Mouse (Mus musculus) MEL (cell line): ENCODE measurements around the gene Pigl. TPM values are rescaled to one million over a fixed set of nuclear protein-coding genes. Genes with fewer than 3 reads are reported as not detected.

Experiments used
- DNase-seq: peaks from one replicate; pipeline ENCODE4 v3.0.0; 2011; ENCODE audit warnings: low read depth, low spot score
- H3K27ac ChIP-seq: 2 replicates; pipeline ENCODE4 v1.5.1; 2012; ENCODE audit warnings: low read depth, mild to moderate bottlenecking, control low read depth, low read length, moderate library complexity; ENCODE audit not compliant: control insufficient read depth
- H3K27me3 ChIP-seq, 2 experiments: fragments of 150-350 bp in 1 of 2; sonication (generic) in 1 of 2; 2 replicates each; pipeline ENCODE4 v1.6.1; 2012; ENCODE audit warnings: low read length in 2 of 2, mild to moderate bottlenecking in 2 of 2, improper control_type of control experiment in 1 of 2, moderate library complexity in 1 of 2; ENCODE audit not compliant: insufficient read depth in 2 of 2, control insufficient read depth in 1 of 2
- H3K36me3 ChIP-seq, 2 experiments: 2 replicates each; pipeline ENCODE4 v1.6.1; 2012 to 2014; ENCODE audit warnings: low read length in 2 of 2, improper control_type of control experiment in 1 of 2, inconsistent platforms in 1 of 2, mild to moderate bottlenecking in 1 of 2; ENCODE audit not compliant: insufficient read depth in 2 of 2, control insufficient read depth in 1 of 2
- H3K4me1 ChIP-seq, 2 experiments: fragments of 150-350 bp in 1 of 2; sonication (generic) in 1 of 2; 2 replicates each; pipeline ENCODE4 v1.6.1; 2012; ENCODE audit warnings: low read length in 2 of 2, improper control_type of control experiment in 1 of 2, mild to moderate bottlenecking in 1 of 2; ENCODE audit not compliant: insufficient read depth in 2 of 2, control insufficient read depth in 1 of 2
- H3K4me3 ChIP-seq, 2 experiments: fragments of 150-350 bp in 1 of 2; sonication (generic) in 1 of 2; 2 replicates each; pipeline ENCODE4 v1.5.1; 2012; ENCODE audit warnings: low read depth in 2 of 2, low read length in 2 of 2, mild to moderate bottlenecking in 2 of 2, moderate library complexity in 2 of 2, control low read depth in 1 of 2, improper control_type of control experiment in 1 of 2; ENCODE audit not compliant: control insufficient read depth in 1 of 2, insufficient read depth in 1 of 2
- H3K79me2 ChIP-seq: 2 replicates; pipeline ENCODE4 v1.6.1; 2012; ENCODE audit warnings: mild to moderate bottlenecking, low read length, moderate library complexity; ENCODE audit not compliant: control insufficient read depth, poor library complexity, insufficient read depth
- H3K9ac ChIP-seq: 2 replicates; pipeline ENCODE4 v1.6.1; 2012; ENCODE audit warnings: low read depth, mild to moderate bottlenecking, control low read depth, low read length, moderate library complexity; ENCODE audit not compliant: control insufficient read depth, poor library complexity, severe bottlenecking
- H3K9me3 ChIP-seq: fragments of 150-350 bp; sonication (generic); replicated peaks from 2 replicates; pipeline ENCODE4 v1.6.1; 2012; ENCODE audit warnings: mild to moderate bottlenecking, low read length, improper control_type of control experiment, moderate library complexity; ENCODE audit not compliant: insufficient read depth
- BHLHE40 ChIP-seq: IDR thresholded peaks from 2 replicates; pipeline ENCODE4 v1.6.1; 2012; ENCODE audit warnings: low read depth, mild to moderate bottlenecking, inconsistent platforms, low read length, improper control_type of control experiment, borderline replicate concordance
- CHD1 ChIP-seq: IDR thresholded peaks from 2 replicates; pipeline ENCODE4 v1.6.1; 2012; ENCODE audit warnings: low read depth, mild to moderate bottlenecking, inconsistent platforms, low read length, improper control_type of control experiment
- CHD2 ChIP-seq: IDR thresholded peaks from 2 replicates; pipeline ENCODE4 v1.6.1; 2011; ENCODE audit warnings: low read length, improper control_type of control experiment
- CTCF ChIP-seq, 3 experiments: IDR thresholded peaks in 2 of 3; conservative IDR thresholded peaks in 1 of 3; 2 replicates each; pipeline ENCODE4 v1.5.1; 2011 to 2012; ENCODE audit warnings: low read length in 3 of 3, low read depth in 2 of 3, mild to moderate bottlenecking in 2 of 3, improper control_type of control experiment in 1 of 3, inconsistent platforms in 1 of 3, mixed read lengths in 1 of 3, moderate library complexity in 1 of 3; ENCODE audit not compliant: control insufficient read depth in 1 of 3, insufficient read depth in 1 of 3, poor library complexity in 1 of 3, severe bottlenecking in 1 of 3
- E2F4 ChIP-seq: IDR thresholded peaks from 2 replicates; pipeline ENCODE4 v1.6.1; 2011; ENCODE audit warnings: low read depth, low read length, improper control_type of control experiment, borderline replicate concordance
- ELF1 ChIP-seq: IDR thresholded peaks from 2 replicates; pipeline ENCODE4 v1.6.1; 2014; ENCODE audit warnings: low read depth, mild to moderate bottlenecking, inconsistent platforms, low read length, improper control_type of control experiment, moderate library complexity
- EP300 ChIP-seq, 2 experiments: IDR thresholded peaks; 2 replicates each; pipeline ENCODE4 v1.6.1; 2011; ENCODE audit warnings: improper control_type of control experiment in 2 of 2, low read length in 2 of 2, low read depth in 1 of 2, mild to moderate bottlenecking in 1 of 2
- ETS1 ChIP-seq: IDR thresholded peaks from 2 replicates; pipeline ENCODE4 v1.6.1; 2012; ENCODE audit warnings: low read depth, mild to moderate bottlenecking, inconsistent platforms, low read length, improper control_type of control experiment, moderate library complexity
- GABPA ChIP-seq: IDR thresholded peaks from 2 replicates; pipeline ENCODE4 v1.6.1; 2012; ENCODE audit warnings: low read depth, mild to moderate bottlenecking, inconsistent platforms, low read length, improper control_type of control experiment, moderate library complexity
- GATA1 ChIP-seq: IDR thresholded peaks from 2 replicates; pipeline ENCODE4 v1.6.1; 2011; ENCODE audit warnings: low read depth, low read length, improper control_type of control experiment
- HCFC1 ChIP-seq: IDR thresholded peaks from 2 replicates; pipeline ENCODE4 v1.6.1; 2012; ENCODE audit warnings: low read depth, mild to moderate bottlenecking, inconsistent platforms, low read length, improper control_type of control experiment, moderate library complexity
- JUND ChIP-seq: IDR thresholded peaks from 2 replicates; pipeline ENCODE4 v1.6.1; 2011; ENCODE audit warnings: low read depth, mild to moderate bottlenecking, improper control_type of control experiment, low read length
- KAT2A ChIP-seq: conservative IDR thresholded peaks from 2 replicates; pipeline ENCODE4 v1.6.1; 2012; ENCODE audit warnings: low read depth, low read length, improper control_type of control experiment, inconsistent platforms
- MAFK ChIP-seq: IDR thresholded peaks from 2 replicates; pipeline ENCODE4 v1.6.1; 2011; ENCODE audit warnings: low read depth, mild to moderate bottlenecking, low read length, improper control_type of control experiment, borderline replicate concordance
- MAX ChIP-seq: IDR thresholded peaks from 2 replicates; pipeline ENCODE4 v1.6.1; 2011; ENCODE audit warnings: low read length, improper control_type of control experiment
- MAZ ChIP-seq: IDR thresholded peaks from 2 replicates; pipeline ENCODE4 v1.6.1; 2012; ENCODE audit warnings: low read depth, mild to moderate bottlenecking, inconsistent platforms, low read length, improper control_type of control experiment
- MEF2A ChIP-seq: IDR thresholded peaks from 2 replicates; pipeline ENCODE4 v1.6.1; 2014; ENCODE audit warnings: low read depth, mild to moderate bottlenecking, inconsistent platforms, low read length, improper control_type of control experiment; ENCODE audit not compliant: poor library complexity, insufficient replicate concordance, severe bottlenecking; ENCODE audit errors: extremely low read depth
- MXI1 ChIP-seq: IDR thresholded peaks from 2 replicates; pipeline ENCODE4 v1.6.1; 2011; ENCODE audit warnings: mild to moderate bottlenecking, low read depth, low read length, improper control_type of control experiment
- MYC ChIP-seq: IDR thresholded peaks from 2 replicates; pipeline ENCODE4 v1.6.1; 2011; ENCODE audit warnings: low read depth, mild to moderate bottlenecking, low read length, improper control_type of control experiment, moderate library complexity
- NELFE ChIP-seq: IDR thresholded peaks from 2 replicates; pipeline ENCODE4 v1.6.1; 2011; ENCODE audit warnings: low read depth, low read length, improper control_type of control experiment
- NRF1 ChIP-seq: IDR thresholded peaks from 2 replicates; pipeline ENCODE4 v1.6.1; 2014; ENCODE audit warnings: low read depth, mild to moderate bottlenecking, inconsistent platforms, low read length, improper control_type of control experiment, moderate library complexity; ENCODE audit not compliant: poor library complexity, insufficient read depth, severe bottlenecking
- POLR2A ChIP-seq, 2 experiments: IDR thresholded peaks; 2 replicates each; pipeline ENCODE4 v1.6.1; 2011 to 2012; ENCODE audit warnings: low read length in 2 of 2, mild to moderate bottlenecking in 2 of 2, control low read depth in 1 of 2, improper control_type of control experiment in 1 of 2, low read depth in 1 of 2, moderate library complexity in 1 of 2; ENCODE audit not compliant: control insufficient read depth in 1 of 2, insufficient read depth in 1 of 2, poor library complexity in 1 of 2
- POLR2AphosphoS2 ChIP-seq: IDR thresholded peaks from 2 replicates; pipeline ENCODE4 v1.6.1; 2011; ENCODE audit warnings: low read length, improper control_type of control experiment
- RCOR1 ChIP-seq: IDR thresholded peaks from 2 replicates; pipeline ENCODE4 v1.6.1; 2012; ENCODE audit warnings: low read depth, mild to moderate bottlenecking, inconsistent platforms, low read length, improper control_type of control experiment
- SIN3A ChIP-seq: IDR thresholded peaks from 2 replicates; pipeline ENCODE4 v1.6.1; 2012; ENCODE audit warnings: low read length, improper control_type of control experiment, inconsistent platforms
- TAL1 ChIP-seq: IDR thresholded peaks from 2 replicates; pipeline ENCODE4 v1.6.1; 2012; ENCODE audit warnings: mild to moderate bottlenecking, inconsistent platforms, low read length, moderate library complexity, mixed read lengths
- TBP ChIP-seq: IDR thresholded peaks from 2 replicates; pipeline ENCODE4 v1.8.0; 2011; ENCODE audit warnings: low read depth, low read length, improper control_type of control experiment
- TCF12 ChIP-seq: IDR thresholded peaks from 2 replicates; pipeline ENCODE4 v1.6.1; 2014; ENCODE audit warnings: low read depth, mild to moderate bottlenecking, inconsistent platforms, low read length, improper control_type of control experiment, moderate library complexity
- UBTF ChIP-seq: IDR thresholded peaks from 2 replicates; pipeline ENCODE4 v1.6.1; 2012; ENCODE audit warnings: low read depth, mild to moderate bottlenecking, inconsistent platforms, low read length, improper control_type of control experiment, moderate library complexity, borderline replicate concordance; ENCODE audit not compliant: insufficient read depth
- USF1 ChIP-seq: IDR thresholded peaks from 2 replicates; pipeline ENCODE4 v1.6.1; 2014; ENCODE audit warnings: low read depth, mild to moderate bottlenecking, inconsistent platforms, low read length, improper control_type of control experiment, moderate library complexity
- USF2 ChIP-seq, 2 experiments: IDR thresholded peaks; 2 replicates each; pipeline ENCODE4 v1.6.1; 2011 to 2012; ENCODE audit warnings: improper control_type of control experiment in 2 of 2, low read length in 2 of 2, borderline replicate concordance in 1 of 2, inconsistent platforms in 1 of 2, low read depth in 1 of 2, mild to moderate bottlenecking in 1 of 2; ENCODE audit not compliant: insufficient read depth in 1 of 2
- ZNF384 ChIP-seq: IDR thresholded peaks from 2 replicates; pipeline ENCODE4 v1.6.1; 2012; ENCODE audit warnings: low read depth, mild to moderate bottlenecking, inconsistent platforms, low read length, improper control_type of control experiment
- polyA plus RNA-seq, 2 experiments: library from polyadenylated mRNA; stranded (reverse) in 1 of 2; unstranded in 1 of 2; fragments of >175 nt in 1 of 2; fragments of >200 nt in 1 of 2; gene quantifications; 2 replicates each; pipeline versions ENCODE4 v1.2.1 to v1.2.4; 2012; ENCODE audit warnings: low replicate concordance in 2 of 2, low read depth in 1 of 2; ENCODE audit not compliant: insufficient read length in 2 of 2, insufficient read depth in 1 of 2, missing spikeins in 1 of 2
- total RNA-seq: library from RNA; depleted of rRNA; stranded (reverse); fragments of 300-350 nt; gene quantifications from 2 replicates; pipeline ENCODE4 v1.2.3, GENCODE M21; 2012; rRNA removed

The Pigl gene
- 1.6 and 2.0 TPM in 2 replicates for total RNA-seq
- 1 to 10 TPM in 1 of 2 experiments, not detected in 1; 4.1 TPM for polyA plus RNA-seq

GRCm38 (mm10) chr11:62458276-62458724, at the start of gene Pigl, which contains the start of gene Ncor1:
Gene Pigl (plus strand): TSS chr11:62458460.
Gene Ncor1 (minus strand): TSS chr11:62458541.
- Histone ChIP-seq H3K9ac (peak within 1 kb of the TSS; percentile 98), H3K9me3 (no peaks in the 10 kb centered on the region), H3K36me3 (peaks cover 3 to 27% of the 10 kb centered on the region in 2 experiments), H3K27ac (peak within 1 kb of the TSS; percentile 97), H3K4me3 (peak within 1 kb of the TSS; percentile 89 to 90), H3K27me3 (no peaks in the 10 kb centered on the region), H3K4me1 (peaks cover 17 to 19% of the 10 kb centered on the region in 2 experiments), H3K79me2 (peaks cover 51% of the 10 kb centered on the region)
- TF ChIP-seq GABPA (no peak), CHD2 (no peak), CTCF (IDR thresholded peaks at IDR 0.05 in 2 of 3, conservative IDR thresholded peaks at IDR 0.05 in 1 of 3; ENCODE audit: control insufficient read depth in 1 of 3, insufficient read depth in 1 of 3, low read depth in 2 of 3, low read length in 3 of 3, poor library complexity in 1 of 3, severe bottlenecking in 1 of 3) (no peak), JUND (no peak), ELF1 (no peak; the same call in 1 of the 2 replicates), MXI1 (peak; percentile 87), ZNF384 (no peak), TAL1 (no peak), RCOR1 (peak; percentile 6), BHLHE40 (no peak), TCF12 (peak; percentile 69), UBTF (peak; percentile 99), ETS1 (peak; percentile 33), NRF1 (peak; percentile 99), HCFC1 (peak; percentile 83), POLR2AphosphoS2 (peak; percentile 93), MAX (peak; percentile 75), EP300 (IDR thresholded peaks at IDR 0.05; ENCODE audit: low read depth in 1 of 2, low read length in 2 of 2) (peak; percentile 4 to 34; a peak in 1 of 4 replicates), NELFE (peak; percentile 88), TBP (peak; percentile 90), CHD1 (peak; percentile 96; the same call in 1 of the 2 replicates), USF1 (0 out of 2 replicates have a peak, but pooled peaks have one; percentile 23), SIN3A (peak; percentile 58; the same call in 1 of the 2 replicates), MAFK (no peak), KAT2A (peak; percentile 29; the same call in 1 of the 2 replicates), USF2 (IDR thresholded peaks at IDR 0.05; ENCODE audit: borderline replicate concordance in 1 of 2, insufficient read depth in 1 of 2, low read depth in 1 of 2, low read length in 2 of 2) (no peak), E2F4 (peak; percentile 24; the same call in 1 of the 2 replicates), GATA1 (no peak), MAZ (peak; percentile 19; the same call in 1 of the 2 replicates), MYC (peak; percentile 78; the same call in 1 of the 2 replicates), POLR2A (IDR thresholded peaks at IDR 0.05; ENCODE audit: control insufficient read depth in 1 of 2, insufficient read depth in 1 of 2, low read depth in 1 of 2, low read length in 2 of 2, poor library complexity in 1 of 2) (peak; percentile 78 to 84; a peak in 3 of 4 replicates), MEF2A (no peak)
- DNase-seq, result peak; percentile 95
